Mouse (Mus musculus) neural tube, embryonic 13.5 days (tissue): Measurements from ENCODE around the gene Efemp1. TPM values are rescaled to one million over a fixed set of nuclear protein-coding genes. Genes with fewer than 3 reads are reported as not detected.

Experiments
- ATAC-seq: fragments of 200-750 bp; cut with Nextera tagmentation; 2 replicates; pipeline ENCODE4 v1.8.0; 2017; ENCODE audit warnings: low read depth, mild to moderate bottlenecking, moderate TSS enrichment, moderate library complexity
- H3K27ac ChIP-seq: fragments of 300-500 bp; sonication (generic); replicated peaks from 2 replicates; pipeline ENCODE4 v1.5.1; 2015; ENCODE audit warnings: moderate library complexity, mild to moderate bottlenecking, inconsistent platforms
- H3K27me3 ChIP-seq: fragments of 300-500 bp; sonication (generic); 2 replicates; pipeline ENCODE4 v1.6.1; 2015; ENCODE audit warnings: mild to moderate bottlenecking, inconsistent platforms
- H3K36me3 ChIP-seq: fragments of 300-500 bp; sonication (generic); 2 replicates; pipeline ENCODE4 v1.6.1; 2015; ENCODE audit warnings: mild to moderate bottlenecking, inconsistent platforms
- H3K4me1 ChIP-seq: fragments of 300-500 bp; sonication (generic); replicated peaks from 2 replicates; pipeline ENCODE4 v1.6.1; 2015; ENCODE audit warnings: inconsistent platforms
- H3K4me2 ChIP-seq: fragments of 300-500 bp; sonication (generic); 2 replicates; pipeline ENCODE4 v1.6.1; 2015; ENCODE audit warnings: inconsistent platforms, mild to moderate bottlenecking, moderate library complexity
- H3K4me3 ChIP-seq: fragments of 300-500 bp; sonication (generic); 2 replicates; pipeline ENCODE4 v1.5.1; 2015; ENCODE audit warnings: mild to moderate bottlenecking, inconsistent platforms
- H3K9ac ChIP-seq: fragments of 300-500 bp; sonication (generic); 2 replicates; pipeline ENCODE4 v1.6.1; 2015; ENCODE audit warnings: moderate library complexity, mild to moderate bottlenecking, inconsistent platforms
- H3K9me3 ChIP-seq: fragments of 300-500 bp; sonication (generic); 2 replicates; pipeline ENCODE4 v1.6.1; 2016; ENCODE audit warnings: inconsistent platforms
- WGBS: fragments of 180-500 bp; shearing (Covaris S2); methylation state at CpG from one replicate; pipeline ENCODE4 v1.1.7; 2015; 5-methylcytosine and 5-hydroxymethylcytosine counted together
- polyA plus RNA-seq: library from polyadenylated mRNA; unstranded; fragments of >200 nt; fragmentation: Nextera tagmentation; extraction: Ambion mirVana; gene quantifications from 2 replicates; pipeline ENCODE4 v1.2.1, GENCODE M21; 2015

Efemp1 gene
- polyA plus RNA-seq, 1 experiment from 2014 or later = 5.1 TPM

GRCm38 (mm10) chr11:28954673-28955304 lies 101.8 kb downstream of the Efemp1 start:
- Histone ChIP-seq H3K27ac (no peak overlapping the region), H3K9me3 (no peaks in the 10 kb centered on the region), H3K4me3 (no peak overlapping the region), H3K4me2 (no peak overlapping the region), H3K9ac (no peak overlapping the region), H3K4me1 (no peaks in the 10 kb centered on the region), H3K36me3 (no peaks in the 10 kb centered on the region), H3K27me3 (no peaks in the 10 kb centered on the region)
- no peak for ATAC-seq
- 74% methylated on average over 6 of the region's 6 CpGs for WGBS

- H3K9ac ChIP-seq = no peak overlapping the region
- no peaks in the 10 kb centered on the region for H3K4me1 ChIP-seq
- no peak overlapping the region for H3K4me2 ChIP-seq
- H3K36me3 ChIP-seq = no peaks in the 10 kb centered on the region
- no peak overlapping the region for H3K27ac ChIP-seq
- no peaks in the 10 kb centered on the region for H3K27me3 ChIP-seq
- no peak for ATAC-seq
- H3K9me3 ChIP-seq = no peaks in the 10 kb centered on the region
- no peak overlapping the region for H3K4me3 ChIP-seq
Measured at GRCm38 (mm10) chr11:28955305-28955701, 102.3 kb downstream of the Efemp1 start.

- Histone ChIP-seq H3K4me3 (no peak overlapping the region), H3K4me1 (no peaks in the 10 kb centered on the region), H3K27ac (no peak overlapping the region), H3K27me3 (no peaks in the 10 kb centered on the region), H3K9me3 (no peaks in the 10 kb centered on the region), H3K36me3 (no peaks in the 10 kb centered on the region), H3K9ac (no peak overlapping the region), H3K4me2 (no peak overlapping the region)
- no peak for ATAC-seq
- 57% methylated on average over 1 of the region's 1 CpGs for WGBS
Measured at GRCm38 (mm10) chr11:28961381-28961780, 108.4 kb downstream of the Efemp1 start.
